Mouse (Mus musculus) MEL (cell line): ENCODE results near the gene Gm20458. TPM values are rescaled to one million over a fixed set of nuclear protein-coding genes. Genes with fewer than 3 reads are reported as not detected.

ENCODE experiments used
- DNase-seq: peaks from one replicate; pipeline ENCODE4 v3.0.0; 2011; ENCODE audit warnings: low read depth, low spot score
- H3K27ac ChIP-seq: 2 replicates; pipeline ENCODE4 v1.5.1; 2012; ENCODE audit warnings: low read depth, mild to moderate bottlenecking, control low read depth, low read length, moderate library complexity; ENCODE audit not compliant: control insufficient read depth
- H3K27me3 ChIP-seq, 2 experiments: fragments of 150-350 bp in 1 of 2; sonication (generic) in 1 of 2; 2 replicates each; pipeline ENCODE4 v1.6.1; 2012; ENCODE audit warnings: low read length in 2 of 2, mild to moderate bottlenecking in 2 of 2, improper control_type of control experiment in 1 of 2, moderate library complexity in 1 of 2; ENCODE audit not compliant: insufficient read depth in 2 of 2, control insufficient read depth in 1 of 2
- H3K36me3 ChIP-seq, 2 experiments: 2 replicates each; pipeline ENCODE4 v1.6.1; 2012 to 2014; ENCODE audit warnings: low read length in 2 of 2, improper control_type of control experiment in 1 of 2, inconsistent platforms in 1 of 2, mild to moderate bottlenecking in 1 of 2; ENCODE audit not compliant: insufficient read depth in 2 of 2, control insufficient read depth in 1 of 2
- H3K4me1 ChIP-seq, 2 experiments: fragments of 150-350 bp in 1 of 2; sonication (generic) in 1 of 2; 2 replicates each; pipeline ENCODE4 v1.6.1; 2012; ENCODE audit warnings: low read length in 2 of 2, improper control_type of control experiment in 1 of 2, mild to moderate bottlenecking in 1 of 2; ENCODE audit not compliant: insufficient read depth in 2 of 2, control insufficient read depth in 1 of 2
- H3K4me3 ChIP-seq, 2 experiments: fragments of 150-350 bp in 1 of 2; sonication (generic) in 1 of 2; 2 replicates each; pipeline ENCODE4 v1.5.1; 2012; ENCODE audit warnings: low read depth in 2 of 2, low read length in 2 of 2, mild to moderate bottlenecking in 2 of 2, moderate library complexity in 2 of 2, control low read depth in 1 of 2, improper control_type of control experiment in 1 of 2; ENCODE audit not compliant: control insufficient read depth in 1 of 2, insufficient read depth in 1 of 2
- H3K79me2 ChIP-seq: 2 replicates; pipeline ENCODE4 v1.6.1; 2012; ENCODE audit warnings: mild to moderate bottlenecking, low read length, moderate library complexity; ENCODE audit not compliant: control insufficient read depth, poor library complexity, insufficient read depth
- H3K9ac ChIP-seq: 2 replicates; pipeline ENCODE4 v1.6.1; 2012; ENCODE audit warnings: low read depth, mild to moderate bottlenecking, control low read depth, low read length, moderate library complexity; ENCODE audit not compliant: control insufficient read depth, poor library complexity, severe bottlenecking
- H3K9me3 ChIP-seq: fragments of 150-350 bp; sonication (generic); replicated peaks from 2 replicates; pipeline ENCODE4 v1.6.1; 2012; ENCODE audit warnings: mild to moderate bottlenecking, low read length, improper control_type of control experiment, moderate library complexity; ENCODE audit not compliant: insufficient read depth
- CHD1 ChIP-seq: IDR thresholded peaks from 2 replicates; pipeline ENCODE4 v1.6.1; 2012; ENCODE audit warnings: low read depth, mild to moderate bottlenecking, inconsistent platforms, low read length, improper control_type of control experiment
- CTCF ChIP-seq, 3 experiments: IDR thresholded peaks in 2 of 3; conservative IDR thresholded peaks in 1 of 3; 2 replicates each; pipeline ENCODE4 v1.5.1; 2011 to 2012; ENCODE audit warnings: low read length in 3 of 3, low read depth in 2 of 3, mild to moderate bottlenecking in 2 of 3, improper control_type of control experiment in 1 of 3, inconsistent platforms in 1 of 3, mixed read lengths in 1 of 3, moderate library complexity in 1 of 3; ENCODE audit not compliant: control insufficient read depth in 1 of 3, insufficient read depth in 1 of 3, poor library complexity in 1 of 3, severe bottlenecking in 1 of 3
- EP300 ChIP-seq, 2 experiments: IDR thresholded peaks; 2 replicates each; pipeline ENCODE4 v1.6.1; 2011; ENCODE audit warnings: improper control_type of control experiment in 2 of 2, low read length in 2 of 2, low read depth in 1 of 2, mild to moderate bottlenecking in 1 of 2
- JUND ChIP-seq: IDR thresholded peaks from 2 replicates; pipeline ENCODE4 v1.6.1; 2011; ENCODE audit warnings: low read depth, mild to moderate bottlenecking, improper control_type of control experiment, low read length
- POLR2A ChIP-seq, 2 experiments: IDR thresholded peaks; 2 replicates each; pipeline ENCODE4 v1.6.1; 2011 to 2012; ENCODE audit warnings: low read length in 2 of 2, mild to moderate bottlenecking in 2 of 2, control low read depth in 1 of 2, improper control_type of control experiment in 1 of 2, low read depth in 1 of 2, moderate library complexity in 1 of 2; ENCODE audit not compliant: control insufficient read depth in 1 of 2, insufficient read depth in 1 of 2, poor library complexity in 1 of 2
- SMC3 ChIP-seq: IDR thresholded peaks from 2 replicates; pipeline ENCODE4 v1.6.1; 2011; ENCODE audit warnings: low read depth, low read length, improper control_type of control experiment
- TBP ChIP-seq: IDR thresholded peaks from 2 replicates; pipeline ENCODE4 v1.8.0; 2011; ENCODE audit warnings: low read depth, low read length, improper control_type of control experiment
- TCF12 ChIP-seq: IDR thresholded peaks from 2 replicates; pipeline ENCODE4 v1.6.1; 2014; ENCODE audit warnings: low read depth, mild to moderate bottlenecking, inconsistent platforms, low read length, improper control_type of control experiment, moderate library complexity
- USF1 ChIP-seq: IDR thresholded peaks from 2 replicates; pipeline ENCODE4 v1.6.1; 2014; ENCODE audit warnings: low read depth, mild to moderate bottlenecking, inconsistent platforms, low read length, improper control_type of control experiment, moderate library complexity
- polyA plus RNA-seq, 2 experiments: library from polyadenylated mRNA; stranded (reverse) in 1 of 2; unstranded in 1 of 2; fragments of >175 nt in 1 of 2; fragments of >200 nt in 1 of 2; gene quantifications; 2 replicates each; pipeline versions ENCODE4 v1.2.1 to v1.2.4; 2012; ENCODE audit warnings: low replicate concordance in 2 of 2, low read depth in 1 of 2; ENCODE audit not compliant: insufficient read length in 2 of 2, insufficient read depth in 1 of 2, missing spikeins in 1 of 2
- total RNA-seq: library from RNA; depleted of rRNA; stranded (reverse); fragments of 300-350 nt; gene quantifications from 2 replicates; pipeline ENCODE4 v1.2.3, GENCODE M21; 2012

The Gm20458 gene
- total and polyA plus RNA-seq, 3 experiments: 1.0 to 19.2 TPM; not detected in 1

GRCm38 (mm10) chr2:164456864-164457300 is 3.9 kb upstream of the Gm20458 start, which contains the start of gene Sys1:
Gene Sys1 (plus strand): TSS chr2:164456964.
- peaks cover 0 to under 1% of the 10 kb centered on the region in 2 experiments; a peak in 1 of 4 replicates for H3K36me3 ChIP-seq
- H3K27me3 ChIP-seq: peaks cover 7 to 13% of the 10 kb centered on the region in 2 experiments; a peak in 3 of 4 replicates
- TF ChIP-seq CHD1 (no peak), EP300 (IDR thresholded peaks at IDR 0.05; ENCODE audit: low read depth in 1 of 2, low read length in 2 of 2) (no peak), JUND (no peak)
- H3K9me3 ChIP-seq: no peaks in the 10 kb centered on the region
- H3K4me3 ChIP-seq: no peak within 1 kb of the TSS
- H3K9ac ChIP-seq: no peak within 1 kb of the TSS
- peaks cover 10% of the 10 kb centered on the region for H3K79me2 ChIP-seq
- H3K4me1 ChIP-seq: peaks cover 2 to 3% of the 10 kb centered on the region in 2 experiments; a peak in 1 of 4 replicates
- no peak within 1 kb of the TSS for H3K27ac ChIP-seq
- no peak for DNase-seq

GRCm38 (mm10) chr2:164457942-164458341 is 2.8 kb upstream of the Gm20458 start:
- Histone ChIP-seq H3K9ac (no peak overlapping the region), H3K27ac (no peak overlapping the region), H3K4me3 (no peak overlapping the region), H3K79me2 (peaks cover 19% of the 10 kb centered on the region), H3K36me3 (peaks cover 0 to 9% of the 10 kb centered on the region in 2 experiments; a peak in 2 of 4 replicates), H3K4me1 (peaks cover 3 to 8% of the 10 kb centered on the region in 2 experiments; a peak in 2 of 4 replicates), H3K9me3 (no peaks in the 10 kb centered on the region), H3K27me3 (peaks cover 7 to 12% of the 10 kb centered on the region in 2 experiments; a peak in 3 of 4 replicates)
- DNase-seq: no peak
- TF ChIP-seq TBP (no peak), USF1 (peak; percentile 41; the same call in 1 of the 2 replicates)

GRCm38 (mm10) chr2:164458535-164458934 is 2.2 kb upstream of the Gm20458 start:
- Histone ChIP-seq H3K36me3 (peaks cover 0 to 9% of the 10 kb centered on the region in 2 experiments; a peak in 2 of 4 replicates), H3K4me3 (no peak overlapping the region), H3K27ac (no peak overlapping the region), H3K4me1 (peaks cover 3 to 8% of the 10 kb centered on the region in 2 experiments; a peak in 2 of 4 replicates), H3K79me2 (peaks cover 21% of the 10 kb centered on the region), H3K27me3 (peaks cover 7 to 10% of the 10 kb centered on the region in 2 experiments; a peak in 3 of 4 replicates), H3K9ac (no peak overlapping the region), H3K9me3 (no peaks in the 10 kb centered on the region)
- no peak for DNase-seq
- TF ChIP-seq POLR2A (IDR thresholded peaks at IDR 0.05; ENCODE audit: control insufficient read depth in 1 of 2, insufficient read depth in 1 of 2, low read depth in 1 of 2, low read length in 2 of 2, poor library complexity in 1 of 2) (no peak), CTCF (IDR thresholded peaks at IDR 0.05 in 2 of 3, conservative IDR thresholded peaks at IDR 0.05 in 1 of 3; ENCODE audit: control insufficient read depth in 1 of 3, insufficient read depth in 1 of 3, low read depth in 2 of 3, low read length in 3 of 3, poor library complexity in 1 of 3, severe bottlenecking in 1 of 3) (no peak), TCF12 (no peak), SMC3 (no peak)
